Mouse (Mus musculus) small intestine, adult 2 months (tissue): ENCODE results near the gene Clcf1.

Experiments
- CTCF ChIP-seq: fragments of 200-500 bp; IDR thresholded peaks from 2 replicates; pipeline ENCODE4 v1.5.1; 2012; ENCODE audit warnings: low read depth, mild to moderate bottlenecking, control low read depth, inconsistent platforms, low read length, moderate library complexity, mixed read lengths; ENCODE audit not compliant: insufficient replicate concordance, insufficient read length; ENCODE audit errors: extremely low read depth
- POLR2A ChIP-seq: fragments of 200-500 bp; IDR thresholded peaks from 2 replicates; pipeline ENCODE4 v1.6.1; 2012; ENCODE audit warnings: low read depth, mild to moderate bottlenecking, control low read depth, inconsistent platforms, low read length, moderate library complexity

GRCm38 (mm10) chr19:4270972-4271371, 56.9 kb downstream of the Clcf1 start:
- TF ChIP-seq POLR2A (no peak), CTCF (no peak)
